Mouse (Mus musculus): ENCODE measurements around the gene Samd13.

GRCm38 (mm10) chr3:146687121-146687725 is 1.8 kb upstream of the Samd13 start:
- TF ChIP-seq CTCF (IDR thresholded peaks at IDR 0.05; ENCODE audit: low read depth) (no peak), EP300 (IDR thresholded peaks at IDR 0.05; ENCODE audit: low read depth) (no peak)
